Mouse (Mus musculus): ENCODE measurements around the gene Vipas39. TPM values are rescaled to one million over a fixed set of nuclear protein-coding genes. Genes with fewer than 3 reads are reported as not detected.

Vipas39 gene
- polyA plus RNA-seq, 1 experiment from 2014 or later: 52.1 TPM

GRCm38 (mm10) chr12:87193008-87193407, 73.0 kb downstream of the Vipas39 start:
- WGBS: 90% methylated on average over 3 of the region's 3 CpGs
- Histone ChIP-seq H3K4me2 (ENCODE audit: low read length) (no peak overlapping the region), H3K4me3 (ENCODE audit: low read length) (no peak overlapping the region), H3K36me3 (ENCODE audit: control insufficient read depth, insufficient read depth, low read length) (no peaks in the 10 kb centered on the region), H3K27me3 (replicated peaks; ENCODE audit: control insufficient read depth, insufficient read depth, low read length) (no peaks in the 10 kb centered on the region), H3K9me3 (ENCODE audit: control insufficient read depth, low read length) (no peaks in the 10 kb centered on the region), H3K9ac (ENCODE audit: low read depth, low read length) (no peak overlapping the region), H3K4me1 (ENCODE audit: control insufficient read depth, insufficient read depth, low read depth, low read length) (peaks cover 3% of the 10 kb centered on the region; the same call in 1 of the 2 replicates), H3K27ac (ENCODE audit: low read depth, low read length) (no peak overlapping the region)
- ATAC-seq: no peak

Small RNA genes within 50 kb of the gene (microRNA-seq; reads per million reads assigned to microRNA genes)
- gene Gm47293: not detected

Other genes starting within 250 kb of the Vipas39 start
- 11.0 and 11.9 TPM in 2 replicates for gene Tmem63c, start 244.9 kb downstream of the Vipas39 start, polyA plus RNA-seq (2015; fragmentation: Nextera tagmentation; extraction: Ambion mirVana)
- gene Ngb, start 163.7 kb downstream of the Vipas39 start, polyA plus RNA-seq (2015; fragmentation: Nextera tagmentation; extraction: Ambion mirVana): 6.5 and 7.3 TPM in 2 replicates
- gene Gstz1, start 119.1 kb downstream of the Vipas39 start, polyA plus RNA-seq (2015; fragmentation: Nextera tagmentation; extraction: Ambion mirVana): 26.3 and 33.8 TPM in 2 replicates
- 15.2 and 16.3 TPM in 2 replicates for gene Pomt2, start 118.3 kb downstream of the Vipas39 start, polyA plus RNA-seq (2015; fragmentation: Nextera tagmentation; extraction: Ambion mirVana)
- 1.7 and 1.9 TPM in 2 replicates for gene Samd15, start 66.5 kb downstream of the Vipas39 start, polyA plus RNA-seq (2015; fragmentation: Nextera tagmentation; extraction: Ambion mirVana)
- gene Tmed8, start 65.8 kb downstream of the Vipas39 start, polyA plus RNA-seq (2015; fragmentation: Nextera tagmentation; extraction: Ambion mirVana): 4.2 and 5.0 TPM in 2 replicates
- gene Noxred1, start 27.5 kb downstream of the Vipas39 start, polyA plus RNA-seq (2015; fragmentation: Nextera tagmentation; extraction: Ambion mirVana): 0.94 and 0.96 TPM in 2 replicates
- gene Ahsa1, start 223 bp upstream of the Vipas39 start, polyA plus RNA-seq (2015; fragmentation: Nextera tagmentation; extraction: Ambion mirVana): 213 and 222 TPM in 2 replicates
- 1.1 and 1.4 TPM in 2 replicates for gene Ism2, start 33.4 kb upstream of the Vipas39 start, polyA plus RNA-seq (2015; fragmentation: Nextera tagmentation; extraction: Ambion mirVana)
- gene Sptlc2, start 122.1 kb upstream of the Vipas39 start, polyA plus RNA-seq (2015; fragmentation: Nextera tagmentation; extraction: Ambion mirVana): 64.8 and 68.5 TPM in 2 replicates
- 185 and 200 TPM in 2 replicates for gene Slirp, start 177.6 kb upstream of the Vipas39 start, polyA plus RNA-seq (2015; fragmentation: Nextera tagmentation; extraction: Ambion mirVana)
- gene Alkbh1, start 177.8 kb upstream of the Vipas39 start, polyA plus RNA-seq (2015; fragmentation: Nextera tagmentation; extraction: Ambion mirVana): 35.4 and 37.1 TPM in 2 replicates
- 92.7 and 99.0 TPM in 2 replicates for gene Snw1, start 206.0 kb upstream of the Vipas39 start, polyA plus RNA-seq (2015; fragmentation: Nextera tagmentation; extraction: Ambion mirVana)
- not detected in 2 replicates for gene Gm5788, start 228.5 kb upstream of the Vipas39 start, polyA plus RNA-seq (2015; fragmentation: Nextera tagmentation; extraction: Ambion mirVana)
- not detected in 2 replicates for gene Gm8300, start 248.1 kb upstream of the Vipas39 start, polyA plus RNA-seq (2015; fragmentation: Nextera tagmentation; extraction: Ambion mirVana)

Data from hindbrain, embryonic 16.5 days (tissue).